Mouse (Mus musculus): Measurements from ENCODE around the gene Rfng.
"Not testable (repeated sequence)": the region's sequence is repeated elsewhere in the genome, so short reads cannot be mapped to it uniquely, and the experiment has no call there.

The Rfng gene

DNA sequence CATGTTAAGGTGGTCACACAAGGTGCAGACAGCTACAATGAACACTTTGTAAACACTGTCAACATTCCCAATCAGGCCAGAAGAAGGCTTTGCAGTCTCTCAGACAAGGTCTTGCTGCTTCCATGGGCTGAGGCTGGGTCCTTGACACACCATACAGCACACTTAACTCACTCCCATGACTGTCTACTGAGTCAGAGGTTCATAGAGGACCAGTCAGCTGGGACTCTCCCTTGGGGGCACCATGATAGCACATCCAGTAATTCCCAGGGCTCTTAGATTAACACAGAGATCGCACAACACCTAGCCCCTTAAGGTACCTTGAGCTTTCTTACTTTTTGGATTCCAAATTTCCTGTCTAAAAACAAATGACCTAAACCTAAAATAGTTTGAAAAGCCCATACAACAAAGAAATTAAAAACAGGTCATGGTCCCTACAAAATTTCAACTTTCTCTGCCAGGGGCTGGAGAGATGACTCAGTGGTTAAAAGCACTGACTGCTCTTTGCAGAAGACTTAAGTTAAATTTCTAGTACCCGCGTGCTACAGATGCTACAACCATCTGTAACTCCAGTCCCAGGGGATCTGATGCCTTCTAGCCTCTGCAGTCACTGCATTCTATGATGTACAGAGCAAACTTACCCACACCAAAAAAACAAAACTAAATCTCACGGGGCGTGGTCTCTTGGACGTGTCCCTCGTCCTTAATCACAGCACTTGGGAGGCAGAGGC, 10.4 kb downstream of the Rfng start:
- no peak for ATAC-seq (ENCODE audit: low TSS enrichment)

- no peak for ATAC-seq (ENCODE audit: low TSS enrichment)
Observed at GRCm38 (mm10) chr11:120772749-120773148, 11.3 kb downstream of the Rfng start.

DNA sequence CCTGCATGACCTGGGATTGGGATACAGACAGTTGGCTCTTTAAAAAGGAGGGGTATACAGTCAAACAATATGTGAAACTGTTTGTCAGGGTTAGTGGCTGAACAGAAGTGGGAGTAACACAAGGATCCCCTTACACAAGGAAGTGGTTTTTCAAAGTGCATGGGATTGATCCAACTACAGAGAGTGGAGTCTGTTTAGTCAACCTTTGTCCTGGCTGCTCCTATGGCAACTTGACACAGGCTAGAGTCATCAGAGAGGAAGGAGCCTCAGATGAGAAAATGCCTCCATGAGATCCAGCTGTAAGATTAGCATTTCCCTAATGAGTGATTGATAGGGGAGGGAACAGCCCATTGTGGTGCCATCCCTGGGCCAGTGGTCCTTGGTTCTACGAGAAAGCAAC, 15.8 kb downstream of the Rfng start:
- no peak for ATAC-seq (ENCODE audit: low TSS enrichment)

DNA sequence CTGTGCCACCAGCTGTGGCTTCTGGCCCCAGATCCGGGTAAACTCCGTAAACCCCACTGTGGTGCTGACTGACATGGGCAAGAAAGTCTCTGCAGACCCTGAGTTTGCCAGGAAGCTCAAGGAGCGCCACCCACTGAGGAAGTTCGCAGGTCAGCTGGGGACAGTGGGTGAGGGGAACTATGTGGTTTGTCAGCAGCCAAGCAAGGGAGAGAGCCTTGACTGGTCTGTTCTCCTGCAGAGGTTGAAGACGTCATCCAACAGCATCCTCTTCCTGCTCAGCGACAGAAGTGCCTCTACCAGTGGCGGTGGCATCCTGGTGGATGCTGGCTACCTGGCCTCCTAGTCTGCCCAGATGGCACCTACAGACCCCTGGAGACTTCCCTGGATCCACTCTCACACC, 17.0 kb downstream of the Rfng start:
- ATAC-seq (ENCODE audit: low TSS enrichment): not testable (repeated sequence)

DNA sequence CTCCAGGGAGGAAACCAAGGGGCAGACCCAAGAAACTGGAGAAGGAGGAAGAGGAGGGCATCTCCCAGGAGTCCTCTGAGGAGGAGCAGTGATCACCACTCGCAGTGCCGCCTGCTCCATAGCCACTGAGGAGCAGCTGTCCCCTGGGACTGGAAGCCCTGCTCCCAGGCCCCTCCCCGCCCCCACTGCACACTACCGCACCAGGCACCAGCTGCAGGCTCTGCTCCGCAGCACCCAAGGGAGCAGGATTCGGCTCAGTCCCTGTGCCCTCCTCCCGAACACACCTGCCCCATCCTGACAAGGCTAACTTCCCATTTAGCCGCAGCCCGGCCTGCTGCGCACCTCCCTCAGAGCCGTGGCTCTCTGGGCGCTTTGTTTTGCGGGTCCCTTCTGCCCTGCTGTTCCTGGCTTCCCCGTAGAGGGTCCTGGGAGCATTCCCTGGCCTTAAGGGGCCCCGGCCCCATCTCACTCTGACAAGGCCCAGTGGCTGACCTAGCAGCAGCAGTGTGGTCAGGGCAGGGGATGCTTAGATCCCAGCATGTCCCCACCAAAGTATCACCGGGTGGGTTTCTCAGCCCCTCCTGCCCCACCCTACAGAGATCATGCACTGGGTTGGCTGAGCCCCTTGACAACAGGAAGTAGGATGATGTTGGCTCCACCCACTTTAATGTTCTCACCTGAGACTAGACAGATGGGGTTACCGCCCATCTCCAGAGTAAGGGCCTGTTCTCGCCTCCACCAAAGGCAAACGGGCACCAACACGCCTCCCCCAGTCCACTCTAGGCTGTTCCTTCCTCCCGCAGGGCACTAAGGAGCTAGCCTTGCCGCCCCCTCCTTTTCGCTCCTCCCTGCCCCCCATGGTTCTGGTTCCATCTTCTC, 20.6 kb downstream of the Rfng start:
- ATAC-seq (ENCODE audit: low TSS enrichment): peak; percentile 57; the same call in 1 of the 2 replicates

- ATAC-seq (ENCODE audit: low TSS enrichment): not testable (repeated sequence)
Observed at GRCm38 (mm10) chr11:120762672-120763041, 21.4 kb downstream of the Rfng start, which contains the start of gene Hmga1b. Hmga1b (plus strand) TSS chr11:120762794.

- ATAC-seq (ENCODE audit: low TSS enrichment): no peak
Observed at GRCm38 (mm10) chr11:120761811-120762671, 22.0 kb downstream of the Rfng start.

- no peak for ATAC-seq (ENCODE audit: low TSS enrichment)
Observed at GRCm38 (mm10) chr11:120760236-120760635, 23.8 kb downstream of the Rfng start.

- ATAC-seq (ENCODE audit: low TSS enrichment): no peak
Observed at GRCm38 (mm10) chr11:120751606-120752005, 32.4 kb downstream of the Rfng start.

DNA sequence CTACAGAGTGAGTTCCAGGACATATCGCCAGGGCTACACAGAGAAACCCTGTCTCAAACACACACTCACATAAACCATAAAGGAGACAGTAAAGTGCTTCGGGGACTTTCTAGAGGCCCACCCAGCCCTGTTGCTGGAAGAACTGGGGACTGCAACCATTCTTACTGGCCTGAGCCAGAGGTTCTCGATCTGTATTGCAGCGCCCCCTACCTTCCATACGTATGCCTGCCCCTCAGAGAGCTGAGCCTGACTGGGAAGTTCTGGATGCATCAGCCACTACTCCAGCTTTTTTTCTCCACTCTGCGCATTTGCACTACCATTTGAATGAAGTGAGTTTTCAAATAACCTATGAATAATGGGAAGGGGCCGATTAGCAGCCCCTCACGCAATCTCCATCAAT, 34.6 kb downstream of the Rfng start:
- ATAC-seq (ENCODE audit: low TSS enrichment): no peak

GRCm38 (mm10) chr11:120747974-120748373, 36.0 kb downstream of the Rfng start:
- no peak for ATAC-seq (ENCODE audit: low TSS enrichment)

DNA sequence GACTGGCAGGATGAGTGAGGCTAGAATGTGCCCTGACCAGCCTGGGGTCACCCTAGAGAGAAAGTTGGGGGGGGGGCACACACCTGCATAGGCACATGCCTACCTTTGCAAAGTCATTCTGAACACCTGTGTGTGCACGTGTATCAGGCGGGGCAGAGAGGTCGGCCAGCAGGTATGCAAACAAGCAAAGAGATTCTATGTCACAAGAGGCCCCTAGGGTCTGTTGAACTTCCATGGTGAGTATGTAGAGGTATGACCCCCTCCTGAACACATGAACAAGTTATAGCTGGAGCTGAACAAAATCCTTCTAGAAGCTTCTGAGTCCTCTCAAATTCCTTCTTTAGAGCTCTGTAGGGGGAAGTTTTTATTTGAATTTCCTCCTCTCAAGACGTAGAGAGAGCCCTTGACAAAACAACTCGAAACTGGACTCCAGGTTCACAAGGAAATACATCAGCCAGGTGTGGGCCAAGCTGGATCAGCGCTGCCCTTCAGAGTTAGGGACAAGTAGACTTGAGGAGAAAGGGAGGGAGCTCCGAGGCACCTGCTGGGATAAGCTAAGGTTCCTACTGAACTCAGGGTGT, 39.8 kb downstream of the Rfng start:
- no peak for ATAC-seq (ENCODE audit: low TSS enrichment)

DNA sequence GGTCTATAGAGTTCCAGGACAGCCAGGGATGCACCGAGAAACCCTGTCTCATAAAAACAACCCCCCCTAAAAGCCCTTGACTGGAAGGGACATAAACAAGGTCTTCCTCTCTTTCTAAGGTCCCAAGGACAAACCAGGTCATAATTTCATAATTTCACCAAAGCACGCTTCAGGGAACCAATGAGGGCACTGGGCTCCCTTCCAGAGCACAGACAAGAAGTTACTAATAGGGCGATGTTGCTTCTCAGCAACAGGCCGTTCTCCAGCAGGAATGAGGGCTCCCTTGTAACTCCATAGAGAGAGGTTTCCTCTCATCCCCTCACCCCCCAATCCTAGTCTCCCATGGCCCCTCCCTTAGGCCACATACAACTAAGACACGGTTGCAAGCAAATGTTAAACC, 43.0 kb downstream of the Rfng start:
- no peak for ATAC-seq (ENCODE audit: low TSS enrichment)

- no peak for ATAC-seq (ENCODE audit: low TSS enrichment)
Observed at GRCm38 (mm10) chr11:120736424-120736823, 47.6 kb downstream of the Rfng start.

- no peak for ATAC-seq (ENCODE audit: low TSS enrichment)
Observed at GRCm38 (mm10) chr11:120733521-120733920, 50.5 kb downstream of the Rfng start.

DNA sequence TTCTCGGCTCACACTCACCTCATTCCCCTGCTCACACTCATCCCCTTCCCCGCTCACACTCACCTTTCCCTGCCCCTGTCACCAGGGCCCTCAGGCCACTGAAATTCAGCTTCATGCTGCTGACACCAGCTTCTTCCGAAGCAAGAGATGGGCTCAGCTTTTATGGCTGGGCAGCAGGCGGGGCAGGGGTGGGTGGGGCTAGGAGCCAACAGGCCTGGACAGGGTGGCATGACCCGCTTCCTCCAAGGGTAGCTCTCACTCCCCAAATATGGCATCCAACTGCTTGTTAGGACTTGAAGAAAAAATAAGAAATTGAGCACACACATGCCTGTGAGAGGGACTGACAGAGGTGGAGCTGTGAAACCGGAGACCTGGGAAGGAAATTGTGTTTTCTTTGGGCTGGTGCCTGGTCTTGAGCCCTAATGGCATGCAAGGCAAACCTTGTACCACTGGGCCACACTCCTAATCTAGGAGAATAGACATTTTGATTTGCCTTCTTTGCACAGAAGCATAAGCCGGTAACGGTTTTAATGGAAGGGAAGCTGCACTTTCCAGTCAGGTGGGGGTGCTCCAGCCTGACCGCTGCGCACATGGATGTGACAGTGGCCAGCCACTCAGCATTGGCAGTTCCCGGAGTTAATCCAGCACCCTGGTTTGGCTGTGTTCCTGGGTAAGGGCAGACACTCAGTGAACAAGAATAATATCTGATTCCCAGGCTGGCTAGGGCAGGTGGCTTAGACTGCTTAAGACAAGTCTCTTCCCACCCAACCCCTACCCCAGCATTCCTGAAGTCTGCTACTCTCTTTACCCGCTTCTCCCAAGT, 51.9 kb downstream of the Rfng start, which contains the start of gene Cbr2:
Gene Cbr2 (minus strand): TSS at position 257 of the 823 bp plus-strand sequence.
- no peak for ATAC-seq (ENCODE audit: low TSS enrichment)

DNA sequence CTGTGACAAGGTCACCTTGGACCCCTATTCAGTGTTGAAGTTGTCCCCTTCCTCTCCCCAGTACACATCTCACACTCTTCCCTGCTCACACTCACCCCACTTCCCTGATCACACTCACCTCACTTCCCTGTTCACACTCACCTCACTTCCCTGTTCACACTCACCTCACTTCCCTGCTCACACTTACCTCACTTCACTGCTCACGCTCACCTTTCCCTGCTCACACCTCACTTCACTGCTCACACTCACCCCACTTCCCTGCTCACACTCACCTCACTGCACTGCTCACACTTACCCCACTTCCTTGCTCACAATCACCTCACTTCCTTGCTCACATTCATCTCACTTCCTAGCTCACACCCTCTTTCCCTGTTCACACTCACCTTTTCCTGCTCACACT, 52.6 kb downstream of the Rfng start:
- ATAC-seq (ENCODE audit: low TSS enrichment): no peak

Data from frontal cortex, adult (tissue).